Mouse (Mus musculus): Measurements from ENCODE around the gene Vmn1r86.

GRCm38 (mm10) chr7:13119817-13120216 lies at the start of gene Vmn1r86:
- TF ChIP-seq CTCF (IDR thresholded peaks at IDR 0.05; ENCODE audit: low read depth, low read length) (no peak), POLR2A (IDR thresholded peaks at IDR 0.05; ENCODE audit: extremely low read depth, insufficient read depth, low read length) (no peak)

Data from liver, adult 2 months (tissue).